Mouse (Mus musculus) stomach, embryonic 16.5 days (tissue): ENCODE measurements around the gene Myo1h. TPM values are rescaled to one million over a fixed set of nuclear protein-coding genes. Genes with fewer than 3 reads are reported as not detected.
A peak's percentile ranks its signal among the peaks of the same experiment; 100 is the strongest.

ENCODE experiments used
- ATAC-seq: fragments of 200-750 bp; cut with Nextera tagmentation; 2 replicates; pipeline ENCODE4 v1.8.0; 2017; ENCODE audit warnings: moderate number of reproducible peaks, moderate TSS enrichment; ENCODE audit not compliant: insufficient read depth, low FRiP score
- H3K27ac ChIP-seq: fragments of 300-500 bp; sonication (generic); 2 replicates; pipeline ENCODE4 v1.5.1; 2014; ENCODE audit warnings: low read length
- H3K27me3 ChIP-seq: fragments of 300-500 bp; sonication (generic); 2 replicates; pipeline ENCODE4 v1.6.1; 2014; ENCODE audit warnings: low read length, control low read depth, mixed read lengths; ENCODE audit not compliant: control insufficient read depth, insufficient read depth
- H3K36me3 ChIP-seq: fragments of 300-500 bp; sonication (generic); 2 replicates; pipeline ENCODE4 v1.6.1; 2014; ENCODE audit warnings: low read length; ENCODE audit not compliant: control insufficient read depth, insufficient read depth
- H3K4me1 ChIP-seq: fragments of 300-500 bp; sonication (generic); 2 replicates; pipeline ENCODE4 v1.6.1; 2014; ENCODE audit warnings: low read length, control low read depth, mixed read lengths; ENCODE audit not compliant: control insufficient read depth, insufficient read depth
- H3K4me2 ChIP-seq: fragments of 300-500 bp; sonication (generic); 2 replicates; pipeline ENCODE4 v1.6.1; 2014; ENCODE audit warnings: low read depth, low read length, mixed read lengths
- H3K4me3 ChIP-seq: fragments of 300-500 bp; sonication (generic); replicated peaks from 2 replicates; pipeline ENCODE4 v1.5.1; 2014; ENCODE audit warnings: mild to moderate bottlenecking, low read length
- H3K9ac ChIP-seq: fragments of 300-500 bp; sonication (generic); 2 replicates; pipeline ENCODE4 v1.6.1; 2014; ENCODE audit warnings: low read length
- H3K9me3 ChIP-seq: fragments of 300-500 bp; sonication (generic); replicated peaks from 2 replicates; pipeline ENCODE4 v1.6.1; 2016; ENCODE audit warnings: low read length, control low read depth; ENCODE audit not compliant: control insufficient read depth
- WGBS: fragments of 180-500 bp; shearing (Covaris S2); extraction: QIAGEN DNeasy Blood & Tissue Kit; methylation state at CpG from one replicate; pipeline ENCODE4 v1.1.7; 2014; 5-methylcytosine and 5-hydroxymethylcytosine counted together
- polyA plus RNA-seq: library from polyadenylated mRNA; unstranded; fragments of >200 nt; fragmentation: Nextera tagmentation; extraction: Ambion mirVana; gene quantifications from 2 replicates; pipeline ENCODE4 v1.2.1, GENCODE M21; 2015

Myo1h gene
- polyA plus RNA-seq, 1 experiment from 2014 or later: 6.0 TPM

DNA sequence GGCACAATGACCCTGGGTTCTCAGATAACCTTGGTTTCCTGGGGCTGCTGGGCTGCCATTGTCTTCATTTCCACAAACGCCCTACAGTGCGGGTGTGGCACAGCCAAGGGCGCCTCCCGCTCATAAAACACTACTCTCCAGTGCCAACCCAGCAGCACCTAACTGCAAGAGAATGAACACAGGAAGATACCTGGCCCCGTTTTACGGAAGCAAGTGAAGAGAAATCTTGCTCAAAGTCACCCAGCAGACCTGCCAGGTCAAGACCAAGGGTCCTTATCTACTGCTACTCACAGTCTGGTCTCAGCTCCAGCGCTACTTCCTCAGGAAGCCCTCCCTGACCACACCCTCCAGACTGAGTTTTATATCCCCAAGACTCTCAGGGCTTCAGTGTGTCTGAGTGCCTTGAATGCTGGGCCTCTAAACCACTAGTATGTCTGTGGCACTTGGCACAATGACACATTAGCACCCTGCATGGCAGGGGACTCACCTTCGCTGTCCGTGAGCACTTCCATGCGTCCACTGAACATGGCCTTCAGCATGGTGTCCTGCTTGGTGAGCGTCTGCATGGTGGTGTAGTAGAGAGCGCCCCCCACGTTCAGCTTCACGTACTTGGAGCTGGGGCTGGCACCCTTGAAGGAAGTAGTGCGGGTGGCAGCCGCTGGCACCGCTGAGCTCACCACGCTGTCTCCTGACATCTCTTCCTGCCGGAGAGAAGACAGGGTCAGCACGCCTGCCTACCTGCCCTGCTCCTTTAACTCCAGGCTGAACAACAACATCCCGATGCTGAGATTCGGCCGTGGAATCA lies 85.6 kb downstream of the Myo1h start:
- Histone ChIP-seq H3K4me3 (no peak overlapping the region), H3K4me1 (peaks cover 87% of the 10 kb centered on the region), H3K4me2 (no peak overlapping the region), H3K9ac (no peak overlapping the region), H3K27ac (peak overlapping the region; percentile 62), H3K27me3 (no peaks in the 10 kb centered on the region), H3K9me3 (no peaks in the 10 kb centered on the region), H3K36me3 (peaks cover 11% of the 10 kb centered on the region)
- ATAC-seq: no peak
- 77% methylated on average over 23 of the region's 23 CpGs for WGBS

DNA sequence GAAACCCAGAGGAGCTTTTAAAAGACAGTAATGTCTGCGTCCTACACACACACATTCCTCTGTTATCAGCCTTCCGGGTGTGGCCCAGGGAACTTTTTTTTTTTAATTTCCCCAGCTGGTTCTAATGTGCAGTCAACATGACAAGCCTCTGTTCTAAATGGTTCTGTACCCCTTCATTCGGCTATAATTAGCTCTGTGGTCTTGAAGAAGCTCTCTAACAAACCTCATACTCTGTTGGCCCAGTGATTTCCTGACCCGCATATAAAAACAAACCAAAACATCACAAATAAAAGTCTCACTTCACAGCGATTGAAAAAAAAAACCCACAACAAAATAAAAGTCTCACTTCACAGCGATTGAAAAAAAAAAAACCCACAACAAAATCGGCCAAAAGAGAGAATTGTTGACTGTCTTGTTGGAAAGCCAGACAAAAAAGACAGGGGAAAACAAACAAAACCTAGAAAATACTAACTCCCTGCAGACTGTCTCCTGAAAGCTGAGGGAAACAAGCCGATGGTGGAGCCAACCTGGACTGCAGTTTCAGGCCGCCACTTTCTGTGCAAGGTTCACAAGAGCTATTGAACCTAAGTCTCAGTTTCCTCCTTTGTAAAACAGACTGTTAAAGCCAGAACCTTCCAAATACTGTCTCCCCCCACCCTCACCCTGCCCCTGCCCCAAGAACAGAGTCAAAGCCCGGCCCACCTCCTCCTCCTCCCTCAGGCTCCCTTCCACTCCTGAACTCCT lies 89.4 kb downstream of the Myo1h start:
- no peak for ATAC-seq
- Histone ChIP-seq H3K4me1 (peaks cover 66% of the 10 kb centered on the region), H3K9ac (peak overlapping the region; percentile 96), H3K4me2 (peak overlapping the region; percentile 89), H3K4me3 (peak overlapping the region; percentile 71), H3K27me3 (no peaks in the 10 kb centered on the region), H3K36me3 (peaks cover 9% of the 10 kb centered on the region; the same call in 1 of the 2 replicates), H3K27ac (peak overlapping the region; percentile 93), H3K9me3 (no peaks in the 10 kb centered on the region)
- whole genome bisulfite sequencing: 33% methylated on average over 10 of the region's 10 CpGs

DNA sequence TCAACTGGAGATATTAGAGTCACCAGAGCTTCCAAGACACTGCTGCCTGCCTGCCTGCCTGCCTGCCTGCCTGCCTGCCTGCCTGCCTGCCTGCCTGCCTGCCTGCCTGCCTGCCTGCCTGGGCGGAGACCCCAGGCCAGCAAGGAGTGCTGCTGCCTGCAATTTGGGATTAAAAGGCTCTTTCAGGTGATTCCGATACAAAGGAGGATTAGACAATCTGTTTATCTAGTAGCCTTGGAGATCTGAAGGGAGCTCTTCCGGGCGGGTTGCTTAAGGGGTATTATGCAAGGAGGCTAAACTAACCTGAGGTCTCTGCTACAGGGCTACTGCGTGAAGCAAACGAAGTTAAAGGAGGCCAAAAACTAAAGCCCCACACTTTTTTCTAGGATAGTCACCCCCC lies 90.0 kb downstream of the Myo1h start:
- Histone ChIP-seq H3K4me3 (peak overlapping the region; percentile 71), H3K9ac (peak overlapping the region; percentile 96), H3K4me1 (peaks cover 61% of the 10 kb centered on the region), H3K4me2 (peak overlapping the region; percentile 89), H3K27me3 (no peaks in the 10 kb centered on the region), H3K36me3 (0 out of 2 replicates have a peak, but pooled peaks cover 4% of the 10 kb centered on the region), H3K9me3 (no peaks in the 10 kb centered on the region), H3K27ac (peak overlapping the region; percentile 93)
- ATAC-seq: no peak
- WGBS: 30% methylated on average over 6 of the region's 6 CpGs

DNA sequence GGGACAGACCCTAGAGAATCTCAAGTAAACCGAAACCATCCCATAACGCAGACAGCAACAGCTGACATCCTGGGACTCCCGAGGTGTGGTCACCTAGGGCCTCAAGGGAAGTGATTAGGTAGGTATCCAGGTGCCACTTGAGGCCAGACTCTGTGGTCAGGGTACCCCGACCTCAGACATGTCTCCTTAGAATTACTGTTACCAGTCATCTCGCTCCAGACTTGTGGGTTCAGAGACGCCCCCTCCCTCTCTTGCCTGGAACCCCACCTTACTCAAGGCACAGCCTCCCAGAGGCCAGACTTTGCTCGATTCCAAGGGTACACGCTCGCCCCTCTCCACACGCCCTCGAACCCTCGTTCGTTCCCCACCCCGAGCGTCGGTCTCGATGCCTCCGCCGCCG lies 90.8 kb downstream of the Myo1h start:
- ATAC-seq: peak; percentile 26
- peaks cover 53% of the 10 kb centered on the region for H3K4me1 ChIP-seq

DNA sequence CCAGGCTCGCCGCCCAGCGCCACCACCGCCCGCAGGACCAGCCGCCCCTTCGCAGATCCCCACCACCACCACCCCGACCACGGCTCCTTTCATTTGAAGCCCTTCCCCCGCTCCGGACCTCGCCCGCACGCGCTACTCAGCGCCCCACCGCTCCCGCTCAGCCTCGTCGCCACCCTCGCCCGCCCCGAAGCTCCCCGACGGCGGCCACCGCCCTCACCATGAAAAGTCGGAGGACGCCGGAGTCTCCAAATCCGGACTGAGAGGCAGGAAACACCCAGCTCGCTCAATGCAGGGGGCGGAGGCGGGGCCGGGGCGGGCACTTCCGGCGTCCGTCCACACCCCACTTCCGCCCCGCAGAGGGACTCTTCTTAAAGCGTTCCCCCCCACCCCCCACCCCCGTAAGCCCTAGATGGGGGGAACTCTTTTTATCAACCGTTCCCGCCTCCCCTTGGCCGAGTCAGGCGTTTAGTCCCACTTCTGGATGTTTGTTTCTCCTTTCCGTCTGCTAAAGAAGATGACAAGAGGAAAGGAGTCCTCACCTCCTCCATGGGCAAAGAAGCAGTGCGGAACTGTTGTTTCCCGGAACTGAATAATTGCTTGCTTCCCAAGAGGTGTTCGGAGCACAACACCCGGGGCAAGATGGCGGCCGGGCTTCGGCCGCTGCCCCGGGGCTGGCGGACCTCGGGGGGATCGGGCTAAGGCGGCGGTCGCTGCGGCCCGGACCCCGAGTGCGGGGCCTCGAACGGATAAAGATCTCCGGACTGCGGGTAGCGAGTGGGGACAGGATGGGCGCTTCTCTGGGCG lies 91.4 kb downstream of the Myo1h start, which contains the start of the genes Kctd10 and Ube3b:
Gene Kctd10 (minus strand): TSS at position 300 of the 804 bp plus-strand sequence.
Gene Ube3b (plus strand): TSS at position 399 of the 804 bp plus-strand sequence.
- Histone ChIP-seq H3K9me3 (no peaks in the 10 kb centered on the region), H3K27me3 (no peaks in the 10 kb centered on the region), H3K4me3 (peak within 1 kb of the TSS; percentile 71), H3K36me3 (0 out of 2 replicates have a peak, but pooled peaks cover 4% of the 10 kb centered on the region), H3K9ac (peak within 1 kb of the TSS; percentile 96), H3K4me1 (peaks cover 51% of the 10 kb centered on the region), H3K27ac (peak within 1 kb of the TSS; percentile 93), H3K4me2 (peak within 1 kb of the TSS; percentile 89)
- under 1% methylated on average over 74 of the region's 74 CpGs for WGBS
- peak; percentile 95 for ATAC-seq

More for the DNA sequence above, 90.8 kb downstream of the Myo1h start:
- Histone ChIP-seq H3K9ac (peak overlapping the region; percentile 96), H3K4me2 (peak overlapping the region; percentile 89), H3K9me3 (no peaks in the 10 kb centered on the region), H3K4me3 (peak overlapping the region; percentile 71), H3K36me3 (0 out of 2 replicates have a peak, but pooled peaks cover 4% of the 10 kb centered on the region), H3K27ac (peak overlapping the region; percentile 93), H3K27me3 (no peaks in the 10 kb centered on the region)
- WGBS: 1% methylated on average over 20 of the region's 20 CpGs

DNA sequence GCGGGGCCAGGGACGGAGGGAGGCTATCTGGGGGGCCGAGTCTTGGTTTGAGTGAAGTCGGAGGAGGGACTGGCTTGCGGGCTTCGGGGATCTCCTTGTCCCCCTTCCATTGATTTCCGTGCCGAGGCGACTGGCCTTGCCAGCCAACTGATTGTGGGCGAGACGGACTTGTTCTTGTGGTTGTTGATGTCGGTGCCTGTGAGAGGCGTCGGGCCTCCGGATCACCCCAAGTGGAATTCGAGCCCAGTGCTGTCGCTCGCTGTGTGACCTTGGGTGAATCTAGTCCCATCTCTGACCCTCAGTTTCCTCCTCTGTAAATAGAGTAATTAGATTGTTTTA lies 92.0 kb downstream of the Myo1h start:
- WGBS: under 1% methylated on average over 18 of the region's 18 CpGs
- no peak for ATAC-seq
- Histone ChIP-seq H3K4me2 (peak overlapping the region; percentile 88), H3K27ac (peak overlapping the region; percentile 93), H3K4me1 (peaks cover 45% of the 10 kb centered on the region), H3K9ac (peak overlapping the region; percentile 96), H3K36me3 (0 out of 2 replicates have a peak, but pooled peaks cover 2% of the 10 kb centered on the region), H3K9me3 (no peaks in the 10 kb centered on the region), H3K27me3 (no peaks in the 10 kb centered on the region), H3K4me3 (peak overlapping the region; percentile 71)

DNA sequence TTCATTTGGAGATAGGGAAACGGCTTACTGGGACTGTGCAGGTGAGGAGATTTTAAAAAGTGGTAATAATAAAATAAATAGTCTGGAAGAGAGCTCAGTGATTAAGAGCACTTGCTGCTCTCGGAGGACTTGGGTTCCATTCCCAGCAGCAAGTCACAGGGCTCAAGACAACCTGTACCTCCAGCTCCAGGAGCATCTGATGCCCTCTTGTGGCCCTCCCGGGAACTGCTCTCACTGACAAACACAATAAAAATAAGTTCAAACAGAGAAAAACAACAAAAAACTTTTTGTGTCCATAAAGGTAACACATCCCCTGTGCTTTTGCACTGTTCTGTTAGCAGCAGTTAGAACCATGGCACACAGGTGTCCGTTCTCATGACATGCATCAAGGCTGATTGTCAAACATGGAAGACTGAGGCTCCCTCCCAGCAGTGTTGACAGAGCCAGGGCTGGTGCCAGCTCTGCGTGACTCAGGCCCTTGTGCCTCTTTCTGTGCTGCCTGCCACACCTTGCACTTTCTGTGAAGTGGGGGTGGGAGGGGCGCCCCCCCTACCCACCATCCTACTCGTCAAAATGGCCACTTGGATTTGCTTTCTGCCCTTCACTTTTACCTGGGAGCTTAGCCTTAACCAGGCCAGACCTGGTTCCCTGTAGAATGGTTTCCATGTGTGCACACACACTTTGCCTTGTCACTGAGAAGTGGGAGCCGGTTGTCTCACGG lies 94.4 kb downstream of the Myo1h start:
- peaks cover 13% of the 10 kb centered on the region for H3K36me3 ChIP-seq
- peaks cover 24% of the 10 kb centered on the region for H3K4me1 ChIP-seq
- H3K4me3 ChIP-seq: no peak overlapping the region
- 74% methylated on average over 9 of the region's 9 CpGs for WGBS
- H3K9ac ChIP-seq: no peak overlapping the region
- no peaks in the 10 kb centered on the region for H3K9me3 ChIP-seq
- H3K27me3 ChIP-seq: no peaks in the 10 kb centered on the region
- H3K27ac ChIP-seq: no peak overlapping the region
- H3K4me2 ChIP-seq: no peak overlapping the region
- ATAC-seq: no peak

DNA sequence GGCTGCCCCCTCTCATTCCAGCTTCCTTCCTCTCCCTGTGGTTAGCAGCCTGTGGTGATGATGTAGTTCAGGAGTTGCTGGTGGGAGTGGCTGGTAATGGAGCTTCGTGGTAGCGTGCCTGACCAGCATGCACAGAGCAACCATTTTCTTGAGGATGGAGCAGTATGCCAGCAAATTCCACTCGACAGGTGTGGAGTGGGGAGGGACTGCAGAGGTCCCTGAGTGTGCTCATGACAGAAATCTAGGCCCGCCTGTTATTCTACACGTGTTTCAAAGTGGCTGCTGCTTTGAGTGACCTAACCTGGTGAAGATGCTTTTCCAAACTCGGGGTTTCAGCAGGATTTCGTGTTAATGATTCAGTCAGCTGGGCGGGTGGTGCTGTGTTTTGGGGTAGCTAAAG lies 95.5 kb downstream of the Myo1h start:
- Histone ChIP-seq H3K36me3 (peaks cover 22% of the 10 kb centered on the region), H3K27ac (no peak overlapping the region), H3K27me3 (no peaks in the 10 kb centered on the region), H3K4me2 (no peak overlapping the region), H3K9ac (no peak overlapping the region), H3K4me1 (peaks cover 12% of the 10 kb centered on the region), H3K9me3 (no peaks in the 10 kb centered on the region), H3K4me3 (no peak overlapping the region)
- ATAC-seq: no peak
- 86% methylated on average over 8 of the region's 8 CpGs for WGBS
